Mouse (Mus musculus) embryo, embryonic 11.5 days (tissue): ENCODE data around the gene Mitf.

Source experiments
- DNase-seq: peaks from one replicate; pipeline ENCODE4 v3.0.0-alpha.2; 2012; ENCODE audit warnings: low read depth, low spot score

The Mitf gene

DNA sequence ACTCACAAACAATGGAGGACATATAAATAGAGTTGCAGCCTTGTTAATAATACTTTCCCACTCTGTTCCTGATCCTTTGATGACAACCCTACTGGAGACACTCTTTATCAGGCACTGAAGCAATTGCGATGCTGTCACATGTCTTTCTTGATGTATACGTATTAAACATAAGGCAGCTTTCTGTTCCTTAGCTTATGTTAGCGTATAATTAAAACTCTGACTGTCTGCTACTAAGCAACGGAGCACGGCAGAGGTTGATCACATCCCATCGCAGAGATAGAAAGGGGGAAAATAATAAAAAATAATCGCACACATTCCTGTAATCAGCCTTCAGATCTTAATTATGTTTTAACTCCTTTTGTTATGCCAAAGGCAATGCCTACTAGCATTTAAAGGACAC lies 234.9 kb downstream of the Mitf start:
- DNase-seq, result no peak

- DNase-seq, result no peak
Measured at GRCm38 (mm10) chr6:98046295-98047108, 239.7 kb downstream of the Mitf start.

GRCm38 (mm10) chr6:98047741-98048140 lies 240.9 kb downstream of the Mitf start:
- no peak for DNase-seq

DNA sequence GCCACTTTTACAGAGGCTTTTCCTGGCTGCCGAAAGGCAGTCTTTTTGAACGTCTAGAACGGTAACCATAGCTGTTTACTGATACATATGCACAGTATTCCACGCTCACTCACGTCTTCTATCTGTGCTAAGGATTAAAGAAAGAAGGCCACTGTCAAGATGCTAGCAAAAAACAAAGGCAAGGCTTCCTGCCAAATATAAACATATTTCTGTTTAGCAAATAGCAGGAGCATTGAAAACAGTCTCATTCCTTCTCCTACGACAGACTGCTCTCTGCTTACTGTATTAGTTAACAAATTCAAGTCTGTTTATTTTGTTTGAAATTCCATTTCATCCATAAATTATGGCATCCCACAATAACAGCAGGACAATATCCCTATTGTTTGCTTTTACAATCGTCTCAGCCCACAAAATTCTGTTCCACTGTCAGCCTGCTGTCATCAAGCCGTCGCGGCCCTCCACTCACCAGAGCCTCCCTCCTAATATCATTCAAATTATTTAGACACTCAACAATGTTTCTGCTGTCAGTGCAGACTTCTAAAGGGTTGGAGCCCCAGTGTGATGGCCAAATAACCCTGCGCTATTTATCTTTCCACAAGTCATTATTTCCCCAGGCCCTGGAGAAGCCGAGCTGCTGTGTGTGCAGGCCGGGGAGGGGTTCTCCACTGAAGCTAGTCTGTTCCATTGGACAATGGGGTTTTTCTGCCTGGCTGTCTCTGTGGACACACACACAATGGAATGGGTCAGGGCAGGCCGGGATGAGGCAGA lies 242.0 kb downstream of the Mitf start:
- peak; percentile 13 for DNase-seq

GRCm38 (mm10) chr6:98049551-98049950 lies 242.7 kb downstream of the Mitf start:
- DNase-seq, result no peak

DNA sequence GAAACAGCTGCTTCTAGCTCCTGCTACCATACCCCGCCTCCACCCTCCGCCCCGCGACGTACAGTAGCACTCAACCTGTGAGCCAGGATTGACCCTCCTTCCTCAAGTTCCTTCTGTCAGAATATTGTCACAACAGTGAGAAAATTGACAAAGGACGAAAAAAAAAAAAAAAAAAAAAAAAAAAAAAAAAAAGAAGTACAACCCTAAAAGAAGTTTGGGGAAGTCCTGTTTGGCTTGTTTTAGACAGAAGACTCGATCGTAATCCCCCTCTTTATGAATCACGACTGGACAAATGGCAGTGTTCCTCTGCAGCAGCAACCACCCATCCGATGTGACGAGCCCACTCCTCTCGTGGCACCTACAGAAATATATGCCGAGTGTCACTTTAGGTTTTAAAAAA lies 255.0 kb downstream of the Mitf start:
- no peak for DNase-seq

GRCm38 (mm10) chr6:98064926-98065325 lies 258.1 kb downstream of the Mitf start:
- DNase-seq, result no peak

GRCm38 (mm10) chr6:98066420-98066819 lies 259.6 kb downstream of the Mitf start:
- no peak for DNase-seq
